Mouse (Mus musculus) E14TG2a.4 (cell line): ENCODE data around the gene Yars.

Experiments used
- H3K27me3 ChIP-seq: 2 replicates; pipeline ENCODE4 v1.6.1; 2014; ENCODE audit warnings: low read length, control low read depth; ENCODE audit not compliant: insufficient read depth
- H3K36me3 ChIP-seq: 2 replicates; pipeline ENCODE4 v1.6.1; 2014; ENCODE audit warnings: low read length, control low read depth; ENCODE audit not compliant: insufficient read depth
- H3K4me1 ChIP-seq: replicated peaks from 2 replicates; pipeline ENCODE4 v1.6.1; 2014; ENCODE audit warnings: low read depth, low read length, control low read depth
- H3K4me3 ChIP-seq: replicated peaks from 2 replicates; pipeline ENCODE4 v1.5.1; 2014; ENCODE audit warnings: mild to moderate bottlenecking, low read length
- H3K9me3 ChIP-seq: 2 replicates; pipeline ENCODE4 v1.6.1; 2014; ENCODE audit warnings: low read length, control low read depth
- CTCF ChIP-seq: conservative IDR thresholded peaks from 2 replicates; pipeline ENCODE4 v1.5.1; 2014; ENCODE audit warnings: low read length
- NANOG ChIP-seq: IDR thresholded peaks from 2 replicates; pipeline ENCODE4 v1.6.1; 2014; ENCODE audit warnings: borderline replicate concordance, low read length, mixed read lengths
- POU5F1 ChIP-seq: IDR thresholded peaks from 2 replicates; pipeline ENCODE4 v1.6.1; 2014; ENCODE audit warnings: low read length, borderline replicate concordance

The Yars gene

DNA sequence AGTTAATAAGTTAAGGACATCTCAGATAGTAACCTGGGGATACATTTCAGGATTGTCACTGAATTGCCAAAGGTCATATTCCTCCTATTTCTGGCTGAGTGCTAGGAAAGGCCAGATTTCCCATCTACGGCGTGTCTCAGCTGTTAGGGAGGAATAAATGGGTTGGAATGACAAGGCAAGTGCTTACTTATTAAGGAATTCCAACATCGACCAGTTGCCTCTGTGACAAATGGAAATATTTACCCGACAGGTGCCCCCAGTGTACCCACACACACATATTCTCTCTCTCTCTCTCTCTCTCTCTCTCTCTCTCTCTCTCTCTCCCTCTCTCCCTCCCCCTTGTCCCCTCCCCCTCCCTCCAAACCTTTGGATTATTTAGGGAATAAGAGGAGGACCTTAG is 43.6 kb upstream of the Yars start:
- H3K4me3 ChIP-seq, result no peak overlapping the region

DNA sequence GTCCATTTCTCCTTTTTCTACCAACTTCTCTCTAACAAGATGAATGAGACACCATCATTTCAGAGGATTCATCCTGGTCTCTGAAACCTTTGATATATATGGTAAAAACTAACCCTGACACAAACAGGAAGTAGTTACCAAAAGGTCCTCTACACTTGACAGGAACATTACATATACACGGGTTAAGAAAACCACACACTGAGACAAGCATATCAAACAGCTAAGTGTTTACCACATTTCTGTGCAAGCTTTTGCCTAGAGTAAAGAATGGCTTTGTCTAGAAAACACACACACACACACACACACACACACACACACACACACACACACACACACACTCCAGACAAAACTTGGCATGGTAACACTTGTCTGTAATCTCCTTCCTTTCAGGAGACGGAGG is 43.2 kb upstream of the Yars start:
- Histone ChIP-seq H3K4me1 (peaks cover 45% of the 10 kb centered on the region), H3K9me3 (no peaks in the 10 kb centered on the region), H3K27me3 (peaks cover 2% of the 10 kb centered on the region; the same call in 1 of the 2 replicates), H3K36me3 (peaks cover 31% of the 10 kb centered on the region), H3K4me3 (no peak overlapping the region)
- TF ChIP-seq CTCF, result no peak
- TF ChIP-seq POU5F1, result no peak
- TF ChIP-seq NANOG, result no peak

More for the DNA sequence above, 43.6 kb upstream of the Yars start:
- peaks cover 45% of the 10 kb centered on the region for H3K4me1 ChIP-seq
- no peaks in the 10 kb centered on the region for H3K9me3 ChIP-seq
- peaks cover 26% of the 10 kb centered on the region for H3K36me3 ChIP-seq
- H3K27me3 ChIP-seq, result peaks cover 2% of the 10 kb centered on the region; the same call in 1 of the 2 replicates
- TF ChIP-seq POU5F1 (no peak), CTCF (no peak)

DNA sequence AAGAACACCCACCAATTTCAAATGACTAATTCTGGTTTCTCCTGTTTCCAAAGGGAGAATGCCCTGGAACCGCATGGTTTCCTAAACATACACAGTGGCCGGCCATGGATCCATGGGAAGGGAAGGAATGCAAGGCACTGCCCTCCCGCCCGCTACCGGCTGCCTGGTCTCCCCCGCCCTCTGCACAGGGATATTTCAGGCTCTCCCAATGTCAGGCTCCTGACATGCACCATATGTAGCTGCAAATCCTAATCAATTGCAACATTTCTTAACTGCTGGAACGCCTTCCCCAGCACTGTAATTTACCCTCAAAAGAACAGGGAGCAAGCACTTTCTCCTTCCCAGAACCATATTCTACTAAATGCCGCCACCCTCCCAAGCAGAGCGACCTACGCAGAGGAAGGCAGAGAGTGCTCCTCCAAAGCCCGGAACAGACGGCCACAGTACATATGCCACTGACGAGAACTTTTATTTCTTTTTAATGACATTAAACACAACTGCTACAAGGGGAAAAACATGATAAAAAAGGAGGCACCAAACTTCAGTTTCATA is 41.9 kb upstream of the Yars start:
- TF ChIP-seq NANOG (no peak), POU5F1 (no peak)

DNA sequence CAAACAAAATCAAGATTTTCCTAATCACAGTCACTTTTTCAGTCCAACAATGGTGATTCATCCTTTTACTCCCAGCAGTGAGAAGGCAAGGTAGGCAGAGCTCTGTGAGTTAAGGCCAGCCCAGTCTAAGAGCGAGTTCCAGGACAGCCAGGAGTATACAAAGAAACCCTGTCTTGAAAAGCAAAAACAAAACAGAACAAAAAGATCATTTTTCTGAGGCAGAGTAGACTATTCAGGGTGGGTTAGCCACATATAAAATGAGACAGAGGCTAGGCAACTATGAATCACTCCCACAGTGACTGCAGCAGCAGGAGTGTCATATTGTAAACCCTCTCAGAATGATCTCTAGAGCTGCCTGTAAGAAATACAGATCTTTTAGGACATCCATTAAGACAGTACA is 40.2 kb upstream of the Yars start:
- Histone ChIP-seq H3K36me3 (peaks cover 57% of the 10 kb centered on the region), H3K4me3 (no peak overlapping the region), H3K4me1 (peaks cover 25% of the 10 kb centered on the region), H3K9me3 (no peaks in the 10 kb centered on the region), H3K27me3 (no peaks in the 10 kb centered on the region)
- TF ChIP-seq NANOG (no peak), CTCF (no peak), POU5F1 (no peak)

More for the DNA sequence above, 41.9 kb upstream of the Yars start:
- peaks cover 34% of the 10 kb centered on the region for H3K4me1 ChIP-seq
- H3K4me3 ChIP-seq, result no peak overlapping the region
- H3K36me3 ChIP-seq, result peaks cover 43% of the 10 kb centered on the region
- 0 out of 2 replicates have a peak, but pooled peaks cover 2% of the 10 kb centered on the region for H3K27me3 ChIP-seq
- no peaks in the 10 kb centered on the region for H3K9me3 ChIP-seq

DNA sequence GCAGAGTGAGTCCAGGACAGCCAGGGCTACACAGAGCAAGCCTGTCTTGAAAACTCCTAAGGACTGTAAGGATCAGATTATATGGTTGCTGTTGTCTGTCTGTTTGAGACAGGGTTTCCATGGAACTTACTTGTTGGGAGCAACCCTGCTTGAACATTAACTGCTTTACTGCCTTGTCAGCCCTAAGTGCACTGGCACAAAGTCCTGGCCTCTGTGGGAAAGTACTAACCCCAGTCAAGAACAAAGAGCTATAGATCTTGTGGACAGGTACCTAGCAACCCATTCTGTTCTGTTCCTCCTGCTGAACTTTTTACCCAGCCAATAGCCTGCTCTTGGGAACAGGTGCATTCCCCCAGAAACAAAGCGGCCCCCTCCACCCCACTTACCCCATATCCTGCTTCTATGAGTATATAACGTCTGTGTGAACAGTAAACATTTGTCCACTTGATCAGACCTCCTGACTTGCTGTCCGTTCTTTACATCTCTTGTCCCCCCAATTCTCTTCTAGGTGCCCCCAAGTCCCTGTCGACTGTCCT is 38.2 kb upstream of the Yars start:
- no peaks in the 10 kb centered on the region for H3K27me3 ChIP-seq
- TF ChIP-seq CTCF (no peak), NANOG (no peak), POU5F1 (no peak)
- H3K4me1 ChIP-seq, result peaks cover 13% of the 10 kb centered on the region
- H3K36me3 ChIP-seq, result peaks cover 75% of the 10 kb centered on the region
- H3K4me3 ChIP-seq, result no peak overlapping the region
- H3K9me3 ChIP-seq, result no peaks in the 10 kb centered on the region

DNA sequence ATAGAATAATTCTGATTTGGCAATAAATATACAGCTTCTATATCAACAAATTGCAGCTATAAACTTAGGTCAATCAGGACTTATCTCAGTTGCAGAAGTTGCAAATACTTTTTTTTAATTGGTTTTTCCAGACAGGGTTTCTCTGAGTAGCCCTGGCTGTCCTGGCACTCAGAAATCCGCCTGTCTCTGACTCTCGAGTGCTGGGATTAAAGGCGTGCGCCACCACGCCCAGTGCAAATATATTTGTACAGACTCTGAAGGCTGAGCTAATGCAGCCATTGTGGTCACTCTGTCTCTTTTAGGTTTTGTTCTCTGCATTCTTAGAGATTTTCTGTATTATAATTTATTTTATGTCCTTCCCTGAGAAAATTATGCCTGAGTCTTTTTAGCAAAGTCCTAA is 32.0 kb upstream of the Yars start:
- no peak for TF ChIP-seq POU5F1
- no peak for TF ChIP-seq NANOG
- TF ChIP-seq CTCF, result no peak
- H3K27me3 ChIP-seq, result no peaks in the 10 kb centered on the region

DNA sequence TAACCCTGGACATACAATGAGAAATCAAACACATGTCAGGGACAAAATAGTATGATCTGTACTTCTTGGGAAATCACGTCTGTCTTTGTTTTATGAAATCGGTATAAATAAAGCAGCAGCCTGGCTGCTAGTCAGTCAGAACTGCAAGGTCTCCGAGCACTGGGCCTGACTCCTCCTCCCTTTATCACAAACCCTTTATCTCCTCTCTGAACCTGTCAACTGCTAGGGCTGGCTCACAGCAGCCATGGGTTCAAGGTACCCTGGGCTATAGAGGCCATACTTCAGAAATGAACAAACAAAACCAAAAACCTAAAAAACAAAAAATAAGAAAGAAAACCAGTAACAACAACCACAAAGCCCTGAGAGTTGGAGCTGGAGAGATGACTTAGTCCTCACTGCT is 31.0 kb upstream of the Yars start:
- no peak overlapping the region for H3K4me3 ChIP-seq
- peaks cover 29% of the 10 kb centered on the region for H3K4me1 ChIP-seq
- H3K27me3 ChIP-seq, result no peaks in the 10 kb centered on the region
- no peak for TF ChIP-seq CTCF
- TF ChIP-seq NANOG, result no peak
- TF ChIP-seq POU5F1, result no peak
- H3K36me3 ChIP-seq, result peaks cover 47% of the 10 kb centered on the region
- H3K9me3 ChIP-seq, result no peaks in the 10 kb centered on the region

More for the DNA sequence above, 32.0 kb upstream of the Yars start:
- H3K4me3 ChIP-seq, result no peak overlapping the region
- H3K4me1 ChIP-seq, result peaks cover 19% of the 10 kb centered on the region
- peaks cover 57% of the 10 kb centered on the region for H3K36me3 ChIP-seq
- no peaks in the 10 kb centered on the region for H3K9me3 ChIP-seq

DNA sequence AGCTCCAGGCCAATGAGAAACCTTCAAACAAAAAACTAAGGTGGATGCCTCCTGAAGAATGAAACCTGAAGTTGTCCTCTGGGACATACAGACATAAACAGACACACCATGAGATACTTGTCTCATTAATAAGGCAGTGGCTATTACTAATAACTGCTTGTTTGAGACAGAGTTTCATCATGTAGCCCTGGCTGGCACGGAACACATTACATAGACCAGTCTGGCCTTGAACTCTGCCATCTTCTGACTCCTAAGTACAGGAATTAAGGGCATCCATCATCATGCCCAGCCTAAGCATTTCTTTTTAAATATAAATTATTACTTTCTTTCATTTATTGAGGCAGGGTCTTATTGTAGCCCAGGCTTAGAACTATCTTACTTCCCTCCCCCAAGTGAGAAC is 28.5 kb upstream of the Yars start:
- Histone ChIP-seq H3K9me3 (no peaks in the 10 kb centered on the region), H3K36me3 (peaks cover 36% of the 10 kb centered on the region), H3K4me3 (no peak overlapping the region), H3K4me1 (peaks cover 30% of the 10 kb centered on the region), H3K27me3 (no peaks in the 10 kb centered on the region)
- TF ChIP-seq NANOG (no peak), CTCF (no peak), POU5F1 (no peak)
